Mouse (Mus musculus) kidney, adult 11 months (tissue): ENCODE measurements around the gene Vasp.

Experiments
- DNase-seq: peaks from one replicate; pipeline ENCODE4 v3.0.0; 2022

Gene Vasp

DNA sequence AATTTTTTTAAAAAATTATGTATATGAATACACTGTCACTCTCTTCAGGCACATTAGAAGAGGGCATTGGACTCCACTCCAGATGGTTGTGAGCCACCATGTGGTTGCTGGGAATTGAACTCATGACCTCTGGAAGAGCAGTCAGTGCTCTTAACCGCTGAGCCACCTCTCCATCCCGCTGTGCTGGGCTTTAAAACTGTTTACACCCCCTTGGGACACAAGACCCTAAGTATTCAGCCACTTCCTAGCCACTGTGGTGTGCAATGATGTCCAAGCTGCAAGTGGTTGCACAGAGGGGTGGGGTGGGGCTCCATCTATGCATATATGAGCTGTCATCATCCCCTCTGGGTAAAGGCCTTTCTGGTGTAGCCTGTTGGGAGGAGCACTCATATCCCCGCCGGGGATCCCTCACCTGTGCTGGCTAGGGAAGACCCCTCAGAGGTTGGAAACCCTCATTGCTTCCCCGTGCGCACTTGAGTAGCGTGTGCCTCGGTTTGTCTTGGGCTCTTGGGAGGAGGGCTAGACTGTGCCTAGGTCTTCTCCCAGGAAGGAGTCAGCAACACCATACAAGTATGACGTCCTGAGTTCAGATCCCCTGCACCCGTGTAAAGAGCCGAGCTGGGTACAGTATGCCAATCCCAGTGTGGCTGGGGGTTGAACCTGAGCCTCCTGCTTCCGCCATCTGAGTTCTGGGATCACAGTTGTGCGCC, 63.3 kb downstream of the Vasp start:
- DNase-seq, result no peak
